Mouse (Mus musculus): ENCODE data around the gene Fbxo42.
A peak's percentile ranks its signal among the peaks of the same experiment; 100 is the strongest.
"Not testable (repeated sequence)": the region's sequence is repeated elsewhere in the genome, so short reads cannot be mapped to it uniquely, and the experiment has no call there.

Fbxo42 gene

DNA sequence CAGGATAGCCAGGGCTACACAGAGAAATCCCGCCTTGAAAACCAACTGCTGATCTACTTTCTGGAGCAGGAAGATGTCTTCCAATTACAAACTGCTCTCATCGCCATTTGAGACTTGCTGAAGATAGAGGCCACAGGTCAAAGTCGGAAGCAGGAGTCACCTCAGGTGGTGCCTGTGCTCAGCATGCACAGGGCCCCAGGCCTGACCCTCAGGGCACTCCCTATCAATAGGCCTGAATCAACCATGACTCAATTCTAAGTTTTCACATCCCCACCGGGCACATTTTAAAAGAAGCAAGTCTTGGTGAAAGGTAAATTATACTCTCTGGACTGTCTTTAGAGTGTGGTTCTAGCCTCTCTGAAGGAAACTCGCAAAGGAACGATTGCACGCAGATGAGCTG, 11.6 kb upstream of the Fbxo42 start:
- no peak for DNase-seq (ENCODE audit: low read depth)

- not testable (repeated sequence) for DNase-seq (ENCODE audit: low read depth)
Observed at GRCm38 (mm10) chr4:141137740-141138139, 10.0 kb upstream of the Fbxo42 start.

DNA sequence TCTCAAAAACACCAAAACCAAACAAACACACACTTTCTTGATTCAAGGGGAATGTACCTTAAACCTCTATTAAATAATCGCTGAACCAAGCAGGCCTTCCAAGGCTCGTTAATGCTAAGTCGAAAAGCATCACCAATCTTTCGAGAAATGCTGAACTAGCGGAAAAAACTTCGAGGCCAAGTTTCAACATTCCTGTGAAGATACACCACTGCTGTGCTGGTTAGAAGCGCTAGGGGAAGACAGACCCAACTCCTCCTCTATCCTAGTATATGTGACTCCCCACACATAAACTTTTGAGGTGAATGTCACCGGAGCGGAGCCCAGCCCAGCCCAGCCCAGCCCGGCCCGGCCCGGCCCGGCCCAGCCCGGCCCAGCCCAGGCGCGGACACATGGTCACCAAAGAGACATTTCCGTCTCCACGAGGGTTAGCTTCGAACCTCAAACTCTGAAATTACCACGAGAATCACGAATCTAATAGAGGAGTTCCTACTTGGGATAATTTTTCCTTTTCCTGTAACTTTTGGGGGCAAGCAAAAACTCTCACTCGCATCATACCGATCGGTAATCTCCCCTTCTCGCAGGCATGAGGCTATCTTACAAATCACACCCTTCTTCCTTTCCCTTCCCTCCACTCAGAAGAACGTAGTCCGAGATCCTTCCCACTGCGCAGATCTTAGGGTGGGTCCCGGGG, 9.1 kb upstream of the Fbxo42 start:
- peak; percentile 51 for DNase-seq (ENCODE audit: low read depth)

DNA sequence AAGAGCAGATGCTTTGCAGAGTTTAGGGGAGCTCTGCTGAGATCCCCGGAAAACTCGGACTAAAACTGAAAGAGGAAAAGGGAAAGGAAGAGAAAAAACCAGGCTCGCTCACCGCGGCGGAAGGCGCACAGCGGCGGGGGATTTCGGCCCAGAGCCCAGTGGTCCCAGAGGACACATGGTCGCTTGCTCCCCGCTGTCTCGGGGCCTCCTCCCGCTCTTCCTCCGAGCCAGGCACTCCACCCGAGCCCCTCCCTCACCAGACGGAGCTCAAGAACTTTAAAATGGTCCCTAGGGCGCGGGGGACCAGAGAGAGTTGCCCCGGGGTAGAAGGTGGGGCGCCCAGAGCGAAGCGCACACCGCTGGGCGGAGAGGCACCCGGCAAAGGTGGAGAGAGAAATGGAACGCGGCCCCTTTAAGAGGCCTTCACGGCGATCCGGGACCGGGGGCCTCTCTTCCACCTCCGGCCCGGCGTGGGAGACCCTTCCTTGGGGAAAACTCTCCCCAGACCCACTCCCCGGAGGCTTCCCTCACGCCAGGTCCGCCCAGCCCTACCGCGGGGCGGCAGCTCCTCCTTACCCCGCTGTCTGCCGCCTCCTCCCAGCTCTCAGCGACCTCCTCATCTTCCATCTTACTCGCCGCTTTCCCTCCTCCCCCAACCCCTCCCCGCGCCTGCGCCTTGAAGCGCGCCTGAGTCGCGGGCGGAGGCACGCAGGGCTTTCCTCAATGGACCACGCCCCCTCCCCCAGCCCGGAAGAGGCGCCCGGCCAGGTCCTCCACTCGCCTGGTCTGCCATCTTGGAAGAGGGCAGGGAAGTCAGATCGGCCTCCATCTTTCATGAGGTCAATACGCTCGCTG, 8.4 kb upstream of the Fbxo42 start, which contains the start of gene Szrd1:
Szrd1 (minus strand) TSS at position 660 of the 855 bp plus-strand sequence.
- peak; percentile 99 for DNase-seq (ENCODE audit: low read depth)

DNA sequence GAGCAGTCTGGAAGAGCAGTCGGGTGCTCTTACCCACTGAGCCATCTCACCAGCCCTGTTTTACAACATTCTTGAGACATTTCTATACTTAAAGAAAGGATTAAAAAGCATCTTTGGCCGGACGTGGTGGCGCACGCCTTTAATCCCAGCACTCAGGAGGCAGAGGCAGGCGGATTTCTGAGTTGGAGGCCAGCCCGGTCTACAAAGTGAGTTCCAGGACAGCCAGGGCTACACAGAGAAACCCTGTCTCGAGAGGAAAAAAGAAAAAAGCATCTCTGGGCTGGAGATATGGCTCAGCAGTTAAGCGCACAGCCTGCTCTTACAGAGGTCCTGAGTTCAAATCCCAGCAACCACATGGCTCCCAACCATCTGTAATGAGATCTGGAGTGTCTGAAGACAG, 7.4 kb upstream of the Fbxo42 start:
- DNase-seq (ENCODE audit: low read depth): not testable (repeated sequence)

GRCm38 (mm10) chr4:141140967-141141366, 6.7 kb upstream of the Fbxo42 start:
- no peak for DNase-seq (ENCODE audit: low read depth)

GRCm38 (mm10) chr4:141142285-141142811, 5.4 kb upstream of the Fbxo42 start:
- peak; percentile 91 for DNase-seq (ENCODE audit: low read depth)

- DNase-seq (ENCODE audit: low read depth): not testable (repeated sequence)
Observed at GRCm38 (mm10) chr4:141145124-141145523, 2.6 kb upstream of the Fbxo42 start.

DNA sequence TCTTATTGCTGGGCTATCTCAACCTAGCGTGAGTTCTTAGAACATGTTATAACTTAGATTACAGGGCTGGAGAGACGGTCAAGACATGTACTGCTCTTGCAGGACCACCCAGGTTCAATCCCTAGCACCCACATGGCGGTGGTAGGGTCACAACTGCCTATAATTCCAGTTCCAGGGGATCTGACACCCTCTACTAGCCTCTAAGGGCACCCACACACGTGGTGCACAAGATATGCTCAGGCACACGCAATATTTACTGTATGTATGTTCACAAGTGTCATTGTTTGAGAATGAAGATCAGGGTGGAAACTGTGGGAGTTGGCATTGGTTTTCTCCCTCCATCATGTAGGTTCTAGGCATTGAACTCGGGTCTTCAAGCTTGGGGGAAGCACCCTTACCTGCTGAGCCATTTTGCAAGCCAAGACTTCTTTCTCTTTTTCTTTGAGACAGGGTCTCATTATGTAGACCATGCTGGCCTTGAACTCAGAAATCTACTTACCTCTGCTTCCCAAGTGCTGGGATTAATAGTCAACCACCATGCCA, 1.2 kb upstream of the Fbxo42 start:
- DNase-seq (ENCODE audit: low read depth): peak; percentile 18

GRCm38 (mm10) chr4:141148009-141148801, 492 bp downstream of the Fbxo42 start:
- DNase-seq (ENCODE audit: low read depth): peak; percentile 66

GRCm38 (mm10) chr4:141149116-141149515, 1.4 kb downstream of the Fbxo42 start:
- no peak for DNase-seq (ENCODE audit: low read depth)

DNA sequence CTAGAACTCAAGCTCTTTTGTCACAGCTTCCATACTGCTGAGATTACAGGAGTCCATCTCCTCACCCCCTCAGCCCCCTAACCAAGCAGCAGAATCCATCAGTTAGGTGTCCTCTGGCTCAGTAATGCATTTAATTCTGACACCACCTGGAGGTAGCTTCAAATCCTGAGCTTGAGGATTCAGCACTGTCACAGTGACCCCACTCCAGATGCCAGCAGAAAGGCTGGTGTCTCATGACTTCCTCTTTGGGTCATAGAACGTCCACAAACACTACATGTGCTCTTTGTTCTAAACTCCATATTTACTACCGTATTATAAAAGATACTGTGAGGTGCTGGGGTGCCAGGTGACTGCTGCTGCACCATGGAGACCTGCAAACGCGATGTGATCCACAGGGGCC, 9.8 kb downstream of the Fbxo42 start:
- DNase-seq (ENCODE audit: low read depth): no peak

DNA sequence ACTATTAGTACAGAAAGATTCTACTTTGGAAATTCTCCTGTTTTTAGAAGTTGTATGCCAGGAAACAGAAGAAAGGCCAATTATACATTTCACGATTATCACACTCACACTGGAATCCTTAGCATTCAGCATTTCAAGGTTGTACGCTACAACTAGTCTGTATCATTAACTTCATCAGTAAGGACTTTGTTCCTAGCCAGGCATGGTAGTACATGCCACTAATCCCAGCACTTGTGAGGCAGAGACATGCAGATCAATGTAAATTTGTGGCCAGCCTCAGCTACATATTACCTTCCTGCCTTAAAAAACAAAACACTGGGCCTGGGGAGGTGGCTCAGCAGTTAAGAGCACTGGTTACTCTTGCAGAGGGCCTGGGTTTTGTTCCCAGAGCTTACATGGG, 10.9 kb downstream of the Fbxo42 start:
- DNase-seq (ENCODE audit: low read depth): no peak

- no peak for DNase-seq (ENCODE audit: low read depth)
Observed at GRCm38 (mm10) chr4:141159093-141159492, 11.4 kb downstream of the Fbxo42 start.

GRCm38 (mm10) chr4:141159666-141160065, 12.0 kb downstream of the Fbxo42 start:
- DNase-seq (ENCODE audit: low read depth): no peak

DNA sequence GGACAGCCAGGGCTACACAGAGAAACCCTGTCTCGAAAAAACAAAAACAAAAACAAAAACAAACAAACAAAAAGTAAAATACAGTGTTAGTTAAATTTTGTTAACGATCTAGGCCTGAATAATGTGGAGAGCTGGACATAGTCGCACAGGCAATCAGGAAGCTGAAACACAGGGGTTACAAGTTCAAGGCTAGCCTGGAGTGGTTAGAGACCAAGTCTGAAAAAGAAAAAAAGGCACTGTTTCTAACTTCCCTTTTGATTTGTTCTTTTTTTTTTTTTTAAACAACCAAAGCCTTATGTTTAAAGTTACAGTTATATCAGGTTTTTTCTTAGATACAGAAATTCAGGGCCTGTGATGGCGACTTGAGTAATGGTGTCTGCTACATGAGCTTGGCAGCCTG, 12.5 kb downstream of the Fbxo42 start:
- DNase-seq (ENCODE audit: low read depth): no peak

DNA sequence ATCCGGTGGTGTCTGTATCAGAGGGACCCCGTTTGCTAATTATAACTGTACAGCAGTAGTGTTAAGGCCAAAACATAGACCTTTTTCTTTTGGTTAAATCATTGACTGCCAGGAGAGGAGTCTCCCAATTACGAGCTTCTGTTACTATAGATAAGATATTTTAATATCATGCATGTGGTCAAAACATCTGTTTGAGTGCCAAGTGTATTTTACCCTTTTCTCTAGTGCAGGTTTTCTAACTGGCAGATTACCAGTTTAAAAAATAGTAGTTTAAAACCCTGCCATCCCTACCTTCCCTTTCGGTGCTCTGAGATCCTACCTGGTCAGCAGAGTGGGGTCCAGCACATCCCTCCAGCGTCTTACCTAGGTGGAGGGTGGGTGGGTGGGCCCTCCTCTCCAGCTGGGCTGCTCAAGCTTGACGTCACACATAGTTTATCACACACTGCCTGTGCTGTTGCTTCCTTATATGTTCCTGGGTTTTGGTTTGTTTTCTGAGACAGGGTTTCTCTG, 14.0 kb downstream of the Fbxo42 start:
- no peak for DNase-seq (ENCODE audit: low read depth)

DNA sequence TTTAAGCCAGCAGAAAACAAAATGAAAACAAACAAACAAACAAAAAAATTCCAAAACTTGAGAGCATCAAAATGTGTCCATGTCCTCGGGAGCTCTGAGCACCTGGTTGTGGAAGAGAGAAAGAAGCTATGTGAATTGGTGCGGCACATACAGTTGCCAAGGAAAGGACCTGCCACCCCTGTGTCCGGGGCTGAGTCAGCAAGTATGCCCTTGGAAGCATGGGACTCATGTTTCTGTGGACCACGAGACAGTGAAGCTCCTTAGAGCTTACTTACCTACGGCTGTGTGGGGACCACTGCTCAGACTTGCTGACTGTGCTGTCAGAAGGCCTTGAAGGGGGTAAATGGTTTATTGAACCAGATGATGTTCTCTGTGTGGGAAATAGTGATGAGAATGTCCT, 16.0 kb downstream of the Fbxo42 start:
- no peak for DNase-seq (ENCODE audit: low read depth)

- DNase-seq (ENCODE audit: low read depth): no peak
Observed at GRCm38 (mm10) chr4:141165744-141166292, 18.1 kb downstream of the Fbxo42 start.

- no peak for DNase-seq (ENCODE audit: low read depth)
Observed at GRCm38 (mm10) chr4:141167156-141167555, 19.4 kb downstream of the Fbxo42 start.

DNA sequence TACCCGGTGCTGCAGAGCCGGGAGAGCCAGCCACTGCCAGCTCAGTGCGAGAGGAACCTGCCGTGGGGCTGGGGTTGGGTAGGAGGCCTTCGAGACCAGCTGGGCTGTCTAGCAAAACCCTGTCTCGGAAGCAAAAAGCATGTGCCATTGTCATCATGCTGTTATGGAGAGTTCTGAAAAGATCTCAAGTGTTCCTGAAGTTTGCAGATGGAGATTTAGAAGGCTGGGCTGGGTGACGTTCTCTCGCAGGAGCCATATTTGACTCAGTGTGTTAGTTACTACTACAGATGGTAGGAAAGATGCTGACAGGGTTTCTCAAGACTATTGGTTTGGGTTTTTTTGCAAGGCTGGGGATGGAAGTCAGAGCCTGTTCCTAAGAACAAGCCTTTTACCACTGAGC, 24.4 kb downstream of the Fbxo42 start:
- DNase-seq (ENCODE audit: low read depth): no peak

All from naive thymus-derived CD4-positive, alpha-beta T cell, adult 2 months (primary cell).